Mouse (Mus musculus) kidney, embryonic 14.5 days (tissue): ENCODE data around the gene Abl1. TPM values are rescaled to one million over a fixed set of nuclear protein-coding genes. Genes with fewer than 3 reads are reported as not detected.

Source experiments
- ATAC-seq: fragments of 200-750 bp; cut with Nextera tagmentation; 2 replicates; pipeline ENCODE4 v1.8.0; 2017; ENCODE audit warnings: moderate number of reproducible peaks, mild to moderate bottlenecking, moderate TSS enrichment, moderate library complexity; ENCODE audit not compliant: low FRiP score, low TSS enrichment
- H3K27ac ChIP-seq: fragments of 300-500 bp; sonication (generic); 2 replicates; pipeline ENCODE4 v1.5.1; 2014; ENCODE audit warnings: low read depth, mild to moderate bottlenecking, low read length, moderate library complexity, mixed read lengths
- H3K27me3 ChIP-seq: fragments of 300-500 bp; sonication (generic); 2 replicates; pipeline ENCODE4 v1.6.1; 2014; ENCODE audit warnings: mild to moderate bottlenecking, low read length; ENCODE audit not compliant: control insufficient read depth, insufficient read depth
- H3K36me3 ChIP-seq: fragments of 300-500 bp; sonication (generic); 2 replicates; pipeline ENCODE4 v1.6.1; 2014; ENCODE audit warnings: low read length, mixed read lengths; ENCODE audit not compliant: control insufficient read depth, insufficient read depth
- H3K4me1 ChIP-seq: fragments of 300-500 bp; sonication (generic); 2 replicates; pipeline ENCODE4 v1.6.1; 2014; ENCODE audit warnings: low read length, mixed read lengths; ENCODE audit not compliant: control insufficient read depth, insufficient read depth
- H3K4me2 ChIP-seq: fragments of 300-500 bp; sonication (generic); replicated peaks from 2 replicates; pipeline ENCODE4 v1.6.1; 2014; ENCODE audit warnings: low read depth, mild to moderate bottlenecking, low read length
- H3K4me3 ChIP-seq: fragments of 300-500 bp; sonication (generic); 2 replicates; pipeline ENCODE4 v1.5.1; 2014; ENCODE audit warnings: mild to moderate bottlenecking, low read length
- H3K9ac ChIP-seq: fragments of 300-500 bp; sonication (generic); 2 replicates; pipeline ENCODE4 v1.6.1; 2014; ENCODE audit warnings: low read depth, mild to moderate bottlenecking, low read length, moderate library complexity
- H3K9me3 ChIP-seq: fragments of 300-500 bp; sonication (generic); 2 replicates; pipeline ENCODE4 v1.6.1; 2016; ENCODE audit warnings: low read length; ENCODE audit not compliant: control insufficient read depth
- WGBS: fragments of 180-500 bp; shearing (Covaris S2); extraction: QIAGEN DNeasy Blood & Tissue Kit; methylation state at CpG from one replicate; pipeline ENCODE4 v1.1.7; 2014; 5-methylcytosine and 5-hydroxymethylcytosine counted together
- polyA plus RNA-seq: library from polyadenylated mRNA; unstranded; fragments of >200 nt; fragmentation: Nextera tagmentation; extraction: Ambion mirVana; gene quantifications from 2 replicates; pipeline ENCODE4 v1.2.1, GENCODE M21; 2014

Gene Abl1
- polyA plus RNA-seq, 1 experiment from 2014 or later = 54.6 TPM

DNA sequence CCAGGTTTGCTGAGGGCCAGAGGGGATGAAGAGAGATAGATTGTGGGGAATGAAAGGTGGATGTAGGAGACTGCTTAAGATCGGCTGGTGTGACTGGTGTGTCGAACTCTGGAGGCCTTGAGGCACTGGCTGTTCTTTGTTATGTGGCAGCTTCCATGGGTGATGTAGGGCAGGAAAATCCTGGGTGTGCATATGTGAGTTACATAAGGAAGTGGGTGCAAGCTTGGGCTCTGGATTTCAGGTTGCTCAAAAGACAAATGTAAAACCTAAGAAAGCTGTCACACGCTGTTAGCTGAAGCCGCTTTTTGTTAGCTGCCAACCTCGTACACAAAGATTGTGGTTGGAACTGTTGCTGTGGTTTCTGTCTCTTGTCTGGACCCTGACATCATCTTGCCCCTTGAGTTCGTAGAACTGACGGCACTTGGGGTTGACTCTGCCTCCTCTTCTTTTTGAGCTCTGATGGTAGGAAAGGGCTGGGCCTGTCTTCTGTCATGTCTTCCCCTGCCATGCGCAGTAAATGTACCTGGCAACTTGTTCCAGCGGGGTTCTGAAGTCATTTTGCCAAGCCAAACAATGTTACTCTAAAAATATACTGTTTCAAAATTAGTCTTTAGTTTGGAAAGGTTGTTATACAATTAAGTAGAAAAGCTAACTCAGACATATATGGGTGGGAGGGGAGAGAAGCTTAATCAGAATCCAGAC is 39.6 kb downstream of the Abl1 start:
- Histone ChIP-seq H3K4me2 (no peak overlapping the region), H3K27me3 (no peaks in the 10 kb centered on the region), H3K4me3 (no peak overlapping the region), H3K9ac (no peak overlapping the region), H3K27ac (no peak overlapping the region), H3K4me1 (no peaks in the 10 kb centered on the region), H3K9me3 (no peaks in the 10 kb centered on the region), H3K36me3 (0 out of 2 replicates have a peak, but pooled peaks cover 2% of the 10 kb centered on the region)
- ATAC-seq = no peak
- 77% methylated on average over 9 of the region's 9 CpGs for WGBS

DNA sequence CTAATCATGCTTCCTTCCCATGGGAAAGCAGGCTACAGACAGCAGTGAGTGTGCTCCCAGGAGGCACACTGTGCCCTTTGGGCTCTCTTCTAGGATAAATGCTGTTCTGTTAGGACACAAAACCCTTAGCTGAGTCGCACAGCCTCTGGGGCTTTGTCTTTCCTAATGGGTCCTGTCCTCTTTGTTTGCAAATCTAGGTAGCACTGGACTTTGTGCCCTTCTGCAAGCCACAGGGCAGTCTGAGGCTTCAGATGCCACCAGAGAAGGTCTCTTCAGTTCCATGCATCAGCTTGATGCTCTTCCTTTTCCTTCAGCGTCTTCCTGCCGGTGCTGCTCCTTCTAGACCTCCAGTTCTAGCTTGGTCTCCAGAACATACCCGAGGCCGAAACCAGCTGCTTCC is 42.5 kb downstream of the Abl1 start:
- WGBS = 82% methylated on average over 5 of the region's 5 CpGs
- Histone ChIP-seq H3K36me3 (0 out of 2 replicates have a peak, but pooled peaks cover 2% of the 10 kb centered on the region), H3K4me3 (no peak overlapping the region), H3K4me1 (no peaks in the 10 kb centered on the region), H3K27me3 (no peaks in the 10 kb centered on the region), H3K4me2 (no peak overlapping the region), H3K9me3 (no peaks in the 10 kb centered on the region), H3K27ac (no peak overlapping the region), H3K9ac (no peak overlapping the region)
- ATAC-seq = no peak

DNA sequence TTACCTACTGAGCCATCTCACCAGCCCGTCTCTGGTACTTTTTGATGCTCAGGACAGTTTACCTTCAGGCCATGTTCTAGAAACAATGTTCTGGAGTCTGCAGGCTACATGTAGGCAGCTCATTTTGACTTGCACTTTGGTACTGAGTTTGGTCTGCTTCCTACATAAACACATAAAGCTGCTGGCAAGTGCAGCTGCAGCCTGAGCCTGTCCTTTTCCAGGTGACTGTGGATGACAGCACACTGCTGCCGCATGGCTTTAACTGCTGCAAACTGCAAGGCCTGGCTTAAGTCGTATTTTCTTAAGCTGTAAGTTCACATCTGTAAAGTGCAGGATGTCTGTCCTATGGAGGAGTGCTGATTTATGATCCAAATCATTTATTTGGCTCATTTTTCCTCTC is 44.3 kb downstream of the Abl1 start:
- no peak overlapping the region for H3K4me3 ChIP-seq
- H3K27me3 ChIP-seq = no peaks in the 10 kb centered on the region
- WGBS = 52% methylated on average over 3 of the region's 3 CpGs
- no peaks in the 10 kb centered on the region for H3K36me3 ChIP-seq
- H3K27ac ChIP-seq = no peak overlapping the region
- no peak for ATAC-seq
- no peak overlapping the region for H3K4me2 ChIP-seq
- no peak overlapping the region for H3K9ac ChIP-seq
- H3K9me3 ChIP-seq = no peaks in the 10 kb centered on the region
- no peaks in the 10 kb centered on the region for H3K4me1 ChIP-seq

- no peak overlapping the region for H3K9ac ChIP-seq
- no peak overlapping the region for H3K4me2 ChIP-seq
- ATAC-seq = no peak
- no peaks in the 10 kb centered on the region for H3K27me3 ChIP-seq
- 71% methylated on average over 5 of the region's 5 CpGs for WGBS
- no peaks in the 10 kb centered on the region for H3K9me3 ChIP-seq
- H3K27ac ChIP-seq = no peak overlapping the region
- H3K4me3 ChIP-seq = no peak overlapping the region
- no peaks in the 10 kb centered on the region for H3K36me3 ChIP-seq
- H3K4me1 ChIP-seq = no peaks in the 10 kb centered on the region
Observed at GRCm38 (mm10) chr2:31733558-31733957, 45.4 kb downstream of the Abl1 start.

- Histone ChIP-seq H3K9ac (no peak overlapping the region), H3K27ac (no peak overlapping the region), H3K9me3 (no peaks in the 10 kb centered on the region), H3K4me3 (no peak overlapping the region), H3K27me3 (no peaks in the 10 kb centered on the region), H3K4me1 (peaks cover 9% of the 10 kb centered on the region; the same call in 1 of the 2 replicates), H3K36me3 (no peaks in the 10 kb centered on the region), H3K4me2 (no peak overlapping the region)
- no peak for ATAC-seq
- 59% methylated on average over 3 of the region's 3 CpGs for WGBS
Observed at GRCm38 (mm10) chr2:31739041-31739440, 50.9 kb downstream of the Abl1 start.

GRCm38 (mm10) chr2:31741728-31742127 is 53.6 kb downstream of the Abl1 start:
- 71% methylated on average over 1 of the region's 1 CpGs for WGBS
- H3K9me3 ChIP-seq = no peaks in the 10 kb centered on the region
- H3K27me3 ChIP-seq = no peaks in the 10 kb centered on the region
- H3K27ac ChIP-seq = no peak overlapping the region
- H3K4me3 ChIP-seq = no peak overlapping the region
- H3K36me3 ChIP-seq = no peaks in the 10 kb centered on the region
- no peak overlapping the region for H3K4me2 ChIP-seq
- H3K4me1 ChIP-seq = peaks cover 29% of the 10 kb centered on the region; the same call in 1 of the 2 replicates
- ATAC-seq = no peak
- H3K9ac ChIP-seq = no peak overlapping the region

DNA sequence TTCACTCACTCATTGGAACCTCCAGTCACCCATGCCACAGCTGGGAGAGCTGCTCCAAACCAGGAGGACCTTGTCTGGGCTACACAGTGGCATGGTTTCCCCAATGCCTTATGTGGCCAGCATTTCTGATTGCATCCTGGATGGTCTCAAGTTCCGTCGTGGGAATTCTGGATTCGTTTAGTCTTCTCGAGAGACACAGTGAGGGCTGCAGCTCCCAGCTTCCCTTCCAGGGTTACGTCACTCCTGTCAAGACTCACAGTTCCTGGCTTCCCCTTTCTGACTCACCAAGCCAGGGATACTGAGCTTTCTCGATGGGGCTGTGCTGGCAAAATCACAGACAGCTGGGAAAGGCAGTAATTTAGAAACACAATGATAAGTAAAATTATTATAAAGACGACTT is 54.0 kb downstream of the Abl1 start:
- WGBS = 37% methylated on average over 7 of the region's 7 CpGs
- Histone ChIP-seq H3K36me3 (no peaks in the 10 kb centered on the region), H3K4me2 (no peak overlapping the region), H3K9me3 (no peaks in the 10 kb centered on the region), H3K4me3 (no peak overlapping the region), H3K27ac (no peak overlapping the region), H3K27me3 (no peaks in the 10 kb centered on the region), H3K9ac (no peak overlapping the region), H3K4me1 (peaks cover 32% of the 10 kb centered on the region)
- ATAC-seq = no peak

- no peak for ATAC-seq
- Histone ChIP-seq H3K4me1 (peaks cover 61% of the 10 kb centered on the region), H3K27ac (no peak overlapping the region)
Observed at GRCm38 (mm10) chr2:31745741-31746243, 57.6 kb downstream of the Abl1 start.

DNA sequence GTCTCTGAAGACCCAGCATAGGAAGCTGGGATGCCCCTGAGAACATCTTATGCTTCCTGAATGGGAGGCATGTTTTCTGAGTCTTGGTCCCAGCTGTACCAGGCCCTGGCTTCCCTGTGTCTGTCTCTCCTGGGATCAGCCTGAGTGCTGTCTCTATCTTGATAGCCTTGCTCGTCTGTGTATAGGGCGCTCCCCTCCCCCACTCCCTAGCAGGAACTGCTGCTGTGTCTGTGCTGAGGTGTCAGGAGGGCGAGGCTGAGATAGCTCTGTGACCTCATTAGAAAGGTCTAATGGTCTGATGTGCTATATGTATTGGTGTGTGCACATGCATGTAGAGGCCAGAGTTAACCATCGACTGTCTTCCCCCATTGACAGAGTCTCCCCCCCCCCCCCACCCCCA is 58.7 kb downstream of the Abl1 start:
- no peaks in the 10 kb centered on the region for H3K36me3 ChIP-seq
- H3K4me2 ChIP-seq = no peak overlapping the region
- H3K27me3 ChIP-seq = no peaks in the 10 kb centered on the region
- no peaks in the 10 kb centered on the region for H3K9me3 ChIP-seq
- H3K4me3 ChIP-seq = no peak overlapping the region
- H3K4me1 ChIP-seq = peaks cover 67% of the 10 kb centered on the region
- H3K9ac ChIP-seq = no peak overlapping the region
- no peak overlapping the region for H3K27ac ChIP-seq
- no peak for ATAC-seq
- 35% methylated on average over 4 of the region's 4 CpGs for WGBS

More at GRCm38 (mm10) chr2:31745741-31746243, 57.6 kb downstream of the Abl1 start:
- Histone ChIP-seq H3K27me3 (no peaks in the 10 kb centered on the region), H3K4me2 (no peak overlapping the region), H3K4me3 (no peak overlapping the region), H3K9me3 (no peaks in the 10 kb centered on the region), H3K9ac (no peak overlapping the region), H3K36me3 (no peaks in the 10 kb centered on the region)
